Mouse (Mus musculus) liver, embryonic 14.5 days (tissue): ENCODE results near the gene Nprl2.

Experiments
- CTCF ChIP-seq: IDR thresholded peaks from 2 replicates; pipeline ENCODE4 v1.5.1; 2016; ENCODE audit warnings: antibody characterized with exemption, low read depth, control low read depth
- EP300 ChIP-seq: IDR thresholded peaks from 2 replicates; pipeline ENCODE4 v1.6.1; 2016; ENCODE audit warnings: antibody characterized with exemption, low read depth

- TF ChIP-seq EP300, result no peak
- TF ChIP-seq CTCF, result no peak
Observed at GRCm38 (mm10) chr9:107581584-107581983, 39.6 kb downstream of the Nprl2 start.
